Mouse (Mus musculus) Patski (cell line): Measurements from ENCODE around the gene Lgi1. TPM values are rescaled to one million over a fixed set of nuclear protein-coding genes. Genes with fewer than 3 reads are reported as not detected.
A peak's percentile ranks its signal among the peaks of the same experiment; 100 is the strongest.

Experiments used
- ATAC-seq: fragments of 100-300 bp; one replicate; pipeline ENCODE4 v1.8.0; 2021
- CTCF ChIA-PET: fragments of 350-600 bp; sonication (Branson Sonifier 250); formaldehyde crosslinking; loops from one replicate; lab custom pipeline; 2022; ENCODE audit warnings: inconsistent platforms; lab: Charles Lee
- POLR2A ChIA-PET: fragments of 350-600 bp; sonication (Branson Sonifier 250); formaldehyde crosslinking; loops from one replicate; lab custom pipeline; 2022; ENCODE audit warnings: antibody characterized with exemption, inconsistent platforms; lab: Charles Lee
- DNase-seq: peaks from one replicate; pipeline ENCODE4 v3.0.0-alpha.2; 2011; ENCODE audit warnings: low read depth, low spot score
- H3K27me3 ChIP-seq: fragments of 371-371 bp; one replicate; pipeline ENCODE4 v1.5.1; 2021
- CTCF ChIP-seq: fragments of 100-300 bp; IDR thresholded peaks from one replicate; pipeline ENCODE4 v1.5.1; 2021
- in situ Hi-C: fragments of 300-500 bp; cut with MboI; formaldehyde crosslinking; loops from 3 replicates; pipeline ENCODE4 v1.11.1; 2018; ENCODE audit warnings: low pct_unique_long_range_greater_than_20kb, mixed read lengths
- polyA plus RNA-seq: library from polyadenylated mRNA; unstranded; gene quantifications from one replicate; pipeline ENCODE4 v1.2.3, GENCODE M21; 2021

The Lgi1 gene
- polyA plus RNA-seq, 1 experiment from 2014 or later, result 0.04 TPM

DNA sequence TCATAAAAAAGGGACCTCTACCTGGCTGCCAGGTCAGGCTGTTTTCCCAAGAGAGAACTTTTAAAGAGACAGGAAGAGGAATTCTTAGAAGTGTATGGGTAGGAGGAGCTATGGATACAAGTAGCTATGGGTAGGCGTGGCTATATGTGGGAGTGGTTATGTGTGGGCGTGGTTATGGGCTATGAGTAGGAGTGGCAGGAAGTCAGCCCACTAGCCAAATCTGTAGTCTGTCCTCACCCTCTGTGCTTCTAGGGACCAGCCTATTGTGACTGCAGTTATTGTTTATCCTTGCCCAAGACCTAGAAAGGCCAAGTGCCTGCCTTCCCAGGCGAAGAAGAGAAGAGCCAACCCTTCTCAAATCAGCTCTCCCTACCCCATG is 26.5 kb upstream of the Lgi1 start:
- CTCF ChIA-PET, result interaction anchor here (1.4 kb wide), 1 partner anchor 16 kb away, joined by 4 read pairs; no protein-coding TSS in a partner anchor
- DNase-seq (no peak), ATAC-seq (no peak)
- POLR2A ChIA-PET, result interaction anchor here (0.6 kb wide), 1 partner anchor 117 kb away, joined by 5 read pairs; no protein-coding TSS in a partner anchor
- no peak for TF ChIP-seq CTCF
- peaks cover 30% of the 10 kb centered on the region for H3K27me3 ChIP-seq
- in situ Hi-C loops, result no loop called here

DNA sequence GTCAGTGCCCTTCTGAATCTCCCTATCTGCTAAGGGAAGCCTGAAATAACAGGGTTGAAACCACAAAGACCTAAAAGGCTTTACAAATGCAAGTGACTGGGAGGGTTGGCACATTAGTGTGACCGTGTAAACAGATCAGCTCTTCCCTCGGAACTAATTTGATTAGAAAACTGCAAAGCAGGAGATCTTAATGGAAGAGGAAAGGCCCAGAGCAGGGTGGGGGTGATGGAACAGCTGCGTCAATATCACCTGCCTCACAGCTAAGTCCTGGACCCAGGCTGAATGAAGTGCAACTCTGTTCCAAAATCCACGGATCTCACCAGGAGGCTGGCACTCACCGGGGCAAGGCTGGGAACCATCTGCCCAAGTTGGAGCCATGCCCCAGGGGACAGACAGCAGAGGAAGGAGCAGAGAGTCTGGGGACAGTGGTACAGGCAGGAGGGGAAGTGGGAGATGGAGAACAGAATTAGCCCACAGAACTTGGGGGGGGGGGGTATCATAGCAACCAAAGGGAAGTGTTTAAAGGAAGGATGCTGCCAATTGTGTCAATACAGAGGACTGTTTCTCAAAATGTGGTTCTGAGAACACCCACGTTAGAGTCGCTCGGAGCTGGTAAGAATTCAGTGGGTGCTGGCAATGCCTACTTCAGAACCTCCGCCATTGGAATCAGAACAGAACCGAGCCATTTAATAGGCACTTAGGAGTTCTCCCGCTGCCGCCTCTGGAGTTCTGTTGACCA is 26.0 kb upstream of the Lgi1 start:
- no peak for TF ChIP-seq CTCF
- ATAC-seq (no peak), DNase-seq (no peak)
- in situ Hi-C loops, result no loop called here
- H3K27me3 ChIP-seq, result peaks cover 29% of the 10 kb centered on the region
- ChIA-PET POLR2A (interaction anchor here (0.7 kb wide), 1 partner anchor 136 kb away, joined by 4 read pairs; no protein-coding TSS in a partner anchor), CTCF (interaction anchor here (1.3 to 1.4 kb wide), 2 partner anchors 10 to 15 kb away, joined by 3 to 4 read pairs; no protein-coding TSS in a partner anchor)

GRCm38 (mm10) chr19:38242314-38242852 is 22.0 kb upstream of the Lgi1 start:
- CTCF ChIA-PET, result interaction anchor here (1.6 kb wide), 1 partner anchor 12 kb away, joined by 4 read pairs; no protein-coding TSS in a partner anchor
- in situ Hi-C loops, result no loop called here
- DNase-seq (no peak), ATAC-seq (no peak)
- TF ChIP-seq CTCF, result no peak
- POLR2A ChIA-PET, result no interaction called here
- peaks cover 39% of the 10 kb centered on the region for H3K27me3 ChIP-seq

DNA sequence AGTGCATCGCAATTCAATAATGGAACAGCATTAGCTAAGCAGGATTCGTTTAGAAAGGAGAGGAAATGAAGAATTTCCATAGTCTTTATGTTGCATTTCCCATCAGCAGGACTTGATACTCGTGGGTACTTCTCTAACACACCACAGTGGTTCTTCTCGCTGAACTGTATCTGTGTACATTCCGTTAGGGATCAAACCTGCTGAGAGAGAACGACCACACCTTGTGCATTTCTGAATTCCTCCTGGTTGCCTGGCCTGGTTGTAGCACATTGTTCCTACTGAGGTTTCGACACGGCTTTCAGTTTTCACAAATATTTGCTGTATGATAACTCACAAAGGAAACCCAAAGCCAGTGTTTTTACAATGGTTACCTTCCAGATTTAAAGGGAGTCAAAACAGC is 19.6 kb upstream of the Lgi1 start:
- peaks cover 54% of the 10 kb centered on the region for H3K27me3 ChIP-seq
- DNase-seq (no peak), ATAC-seq (no peak)
- ChIA-PET POLR2A (interaction anchor here (0.7 kb wide), 1 partner anchor 79 kb away, joined by 3 read pairs; no protein-coding TSS in a partner anchor), CTCF (interaction anchor here (1.3 to 1.4 kb wide), 3 partner anchors 9 to 107 kb away, joined by 3 to 5 read pairs (median 4); no protein-coding TSS in a partner anchor)
- in situ Hi-C loops, result no loop called here
- no peak for TF ChIP-seq CTCF

DNA sequence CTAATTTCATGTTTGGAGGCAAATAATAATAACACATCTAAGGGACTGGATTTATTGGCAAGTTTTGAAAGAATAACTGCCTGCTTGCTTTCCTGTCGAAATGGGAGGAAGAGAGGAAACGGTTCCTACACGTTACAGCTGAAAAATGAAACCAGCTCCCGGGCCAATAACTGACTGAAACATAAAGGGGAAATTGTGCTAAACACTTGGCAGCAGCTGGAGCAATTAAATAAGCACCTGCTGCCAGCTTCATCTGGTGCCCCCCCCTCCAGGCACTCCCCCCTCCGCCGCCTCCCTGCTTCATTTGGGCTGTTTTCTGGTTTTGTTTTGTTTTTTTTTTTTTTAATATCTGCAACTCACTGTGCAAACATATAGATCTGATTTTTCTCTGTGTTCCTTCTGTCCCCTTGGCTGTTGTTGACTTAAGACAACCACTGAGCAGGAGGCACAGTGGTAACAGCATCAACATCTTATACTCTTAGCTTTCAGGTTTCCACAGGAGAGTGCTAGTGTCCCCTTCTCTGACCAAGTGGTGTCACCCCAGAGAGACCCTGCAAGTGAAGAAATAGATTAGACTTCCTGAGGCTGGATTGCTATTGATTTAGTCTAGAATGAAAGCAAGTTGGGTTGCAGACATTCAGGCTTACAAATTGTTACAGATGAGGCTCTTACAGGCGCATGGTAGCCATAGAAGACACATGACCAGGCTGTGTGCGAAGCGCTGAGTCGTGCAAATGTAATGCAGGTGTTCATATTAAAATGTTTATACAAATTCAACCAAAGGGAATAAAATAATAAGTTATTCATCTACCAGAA is 18.8 kb upstream of the Lgi1 start:
- H3K27me3 ChIP-seq, result peaks cover 58% of the 10 kb centered on the region
- in situ Hi-C loops, result no loop called here
- CTCF ChIA-PET, result interaction anchor here (1.3 to 1.4 kb wide), 3 partner anchors 8 to 107 kb away, joined by 3 to 5 read pairs (median 4); no protein-coding TSS in a partner anchor
- no peak for ATAC-seq
- no peak for TF ChIP-seq CTCF
- DNase-seq, result no peak
- POLR2A ChIA-PET, result interaction anchor here (0.7 kb wide), 1 partner anchor 78 kb away, joined by 3 read pairs; no protein-coding TSS in a partner anchor

GRCm38 (mm10) chr19:38246177-38246622 is 18.1 kb upstream of the Lgi1 start:
- ChIA-PET CTCF (interaction anchor here (1.3 to 1.4 kb wide), 2 partner anchors 14 to 106 kb away, joined by 3 to 4 read pairs; no protein-coding TSS in a partner anchor), POLR2A (no interaction called here)
- in situ Hi-C loops, result no loop called here

GRCm38 (mm10) chr19:38249627-38250026 is 14.7 kb upstream of the Lgi1 start:
- H3K27me3 ChIP-seq, result peaks cover 67% of the 10 kb centered on the region
- POLR2A ChIA-PET, result no interaction called here
- in situ Hi-C loops, result loop anchor here (10.0 kb wide), 2 partner anchors 105 to 525 kb away; no protein-coding TSS in a partner anchor
- no peak for ATAC-seq
- DNase-seq, result no peak
- no peak for TF ChIP-seq CTCF
- CTCF ChIA-PET, result no interaction called here

More at GRCm38 (mm10) chr19:38246177-38246622, 18.1 kb upstream of the Lgi1 start:
- ATAC-seq (no peak), DNase-seq (no peak)
- peaks cover 58% of the 10 kb centered on the region for H3K27me3 ChIP-seq
- TF ChIP-seq CTCF, result no peak

GRCm38 (mm10) chr19:38253796-38254195 is 10.5 kb upstream of the Lgi1 start:
- DNase-seq (peak; percentile 7), ATAC-seq (peak; percentile 69)
- peaks cover 69% of the 10 kb centered on the region for H3K27me3 ChIP-seq
- TF ChIP-seq CTCF, result peak; percentile 90
- ChIA-PET CTCF (interaction anchor here (0.8 to 4.5 kb wide), 25 partner anchors 9 to 181 kb away, joined by 3 to 32 read pairs (median 4); partner anchors contain the start of gene Lgi1), POLR2A (interaction anchor here (0.5 kb wide), 1 partner anchor 30 kb away, joined by 3 read pairs; no protein-coding TSS in a partner anchor)
- in situ Hi-C loops, result loop anchor here (10.0 kb wide), 2 partner anchors 101 to 521 kb away; no protein-coding TSS in a partner anchor

GRCm38 (mm10) chr19:38258651-38259065 is 5.7 kb upstream of the Lgi1 start:
- ATAC-seq (no peak), DNase-seq (no peak)
- peaks cover 60% of the 10 kb centered on the region for H3K27me3 ChIP-seq
- in situ Hi-C loops, result loop anchor here (5.0 to 10.0 kb wide), 3 partner anchors 96 to 516 kb away; no protein-coding TSS in a partner anchor
- POLR2A ChIA-PET, result no interaction called here
- no peak for TF ChIP-seq CTCF
- CTCF ChIA-PET, result interaction anchor here (1.0 to 1.3 kb wide), 6 partner anchors 24 to 94 kb away, joined by 3 to 5 read pairs (median 3); no protein-coding TSS in a partner anchor
